Mouse (Mus musculus) testis, adult 2 months (tissue): Measurements from ENCODE around the gene Cabp2.

Experiments used
- CTCF ChIP-seq: fragments of 200-500 bp; IDR thresholded peaks from 2 replicates; pipeline ENCODE4 v1.5.1; 2012; ENCODE audit warnings: low read depth, mild to moderate bottlenecking, inconsistent platforms, low read length, moderate library complexity; ENCODE audit not compliant: control insufficient read depth, insufficient read depth, insufficient replicate concordance
- POLR2A ChIP-seq: fragments of 200-500 bp; IDR thresholded peaks from 2 replicates; pipeline ENCODE4 v1.6.1; 2012; ENCODE audit warnings: low read depth, mild to moderate bottlenecking, inconsistent platforms, low read length, moderate library complexity; ENCODE audit not compliant: control insufficient read depth

- TF ChIP-seq CTCF (no peak), POLR2A (no peak)
Measured at GRCm38 (mm10) chr19:4058581-4058980, 22.8 kb upstream of the Cabp2 start.
